ENCODE assay signal across 9 mouse cellular contexts in the genomic region with DNA sequence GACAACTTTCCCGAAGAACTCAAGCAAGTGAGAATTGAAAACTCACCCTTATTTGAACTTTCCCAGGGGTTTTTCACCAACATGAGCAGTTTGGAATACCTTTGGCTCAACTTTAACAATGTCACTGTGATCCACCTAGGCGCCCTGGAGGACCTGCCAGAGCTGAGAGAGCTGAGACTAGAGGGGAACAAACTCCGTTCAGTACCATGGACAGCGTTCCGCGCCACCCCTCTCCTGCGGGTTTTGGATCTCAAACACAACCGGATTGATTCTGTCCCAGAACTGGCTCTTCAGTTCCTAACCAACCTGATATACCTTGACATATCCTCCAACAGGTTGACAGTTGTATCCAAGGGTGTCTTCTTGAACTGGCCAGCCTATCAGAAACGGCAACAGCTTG. TPM values are rescaled to one million over a fixed set of nuclear protein-coding genes. Genes with fewer than 3 reads are reported as not detected.
A peak's percentile ranks its signal among the peaks of the same experiment; 100 is the strongest.
DNase-seq lines count a peak whose midpoint lies in the region; ATAC-seq lines count a peak whose summit lies in the region.
"Had no signal": no experiment of that assay in that cellular context is flagged by ENCODE, and none has a peak within 500 bp of the region (broad histone marks: within the 10 kb centered on the region; RNA-seq: fewer than 3 reads in every experiment).

No protein-coding gene starts in this region.

- H3K9me3 ChIP-seq in kidney, embryonic 15.5 days (replicated peaks): no peaks in the 10 kb centered on the region

- no peak for ATAC-seq in kidney, embryonic 15.5 days (replicated peaks; ENCODE audit: low FRiP score)
- no peak for ATAC-seq in megakaryocyte, adult 5-6 weeks (ENCODE audit: poor library complexity, severe bottlenecking)

- 19% methylated on average over 9 of the region's 9 CpGs for WGBS in kidney, embryonic 15.5 days

- no peak overlapping the region for H3K9ac ChIP-seq in kidney, embryonic 15.5 days

- no peaks in the 10 kb centered on the region for H3K36me3 ChIP-seq in kidney, embryonic 15.5 days

- no peak overlapping the region for H3K27ac ChIP-seq in kidney, embryonic 15.5 days

- H3K27me3 ChIP-seq in kidney, embryonic 15.5 days: no peaks in the 10 kb centered on the region

- H3K4me1 ChIP-seq in kidney, embryonic 15.5 days: no peaks in the 10 kb centered on the region

- no peak overlapping the region for H3K4me2 ChIP-seq in kidney, embryonic 15.5 days

- H3K4me3 ChIP-seq in kidney, embryonic 15.5 days (replicated peaks): no peak overlapping the region

- DNase-seq in kidney, adult 11 months: peak; percentile 13
- DNase-seq in R1 (ENCODE audit: low read depth, low spot score): peak; percentile 72
- peak; percentile 78 for DNase-seq in embryo, embryonic 11 days
- peak; percentile 87 to 88 for DNase-seq in kidney, postnatal 4 days
- DNase-seq in testis, postnatal 14 days (ENCODE audit: low spot score): peak; percentile 41
- no peak for DNase-seq in cerebellum, adult 11 months

RNA-seq across cellular contexts. Expression of a gene that starts 0.8 kb away (rescaled TPM):
- polyA plus RNA-seq in kidney, embryonic 15.5 days (2015; fragmentation: Nextera tagmentation; extraction: Ambion mirVana): not detected in 2 replicates
- total RNA-seq in megakaryocyte, adult 5-6 weeks (2015): not detected in 2 replicates
- not detected in 2 replicates for total RNA-seq in megakaryocyte, adult 5-6 weeks (2017)
- polyA plus RNA-seq: stomach, embryonic 16.5 days had no signal

RNA-seq across cellular contexts. Expression of a gene that starts 13.9 kb away (rescaled TPM):
- not detected in 2 replicates for polyA plus RNA-seq in kidney, embryonic 15.5 days (2015; fragmentation: Nextera tagmentation; extraction: Ambion mirVana)
- total RNA-seq in megakaryocyte, adult 5-6 weeks (2015): not detected in 2 replicates
- not detected in 2 replicates for total RNA-seq in megakaryocyte, adult 5-6 weeks (2017)
- polyA plus RNA-seq: stomach, embryonic 16.5 days had no signal

RNA-seq across cellular contexts. Expression of a gene that starts 19.8 kb away (rescaled TPM):
- not detected in 2 replicates for polyA plus RNA-seq in kidney, embryonic 15.5 days (2015; fragmentation: Nextera tagmentation; extraction: Ambion mirVana)
- not detected in 2 replicates for total RNA-seq in megakaryocyte, adult 5-6 weeks (2015)
- not detected in 2 replicates for total RNA-seq in megakaryocyte, adult 5-6 weeks (2017)
- polyA plus RNA-seq: stomach, embryonic 16.5 days had no signal

RNA-seq across cellular contexts. Expression of a gene that starts 29.6 kb away (rescaled TPM):
- 2.7 and 3.1 TPM in 2 replicates for polyA plus RNA-seq in kidney, embryonic 15.5 days (2015; fragmentation: Nextera tagmentation; extraction: Ambion mirVana)
- not detected in 2 replicates for total RNA-seq in megakaryocyte, adult 5-6 weeks (2015)
- total RNA-seq in megakaryocyte, adult 5-6 weeks (2017): 0.08 TPM in 1 of 2 replicates, not detected in the other

RNA-seq across cellular contexts. Expression of a gene that starts 45.3 kb away (rescaled TPM):
- 0.71 and 3.1 TPM in 2 replicates for polyA plus RNA-seq in kidney, embryonic 15.5 days (2015; fragmentation: Nextera tagmentation; extraction: Ambion mirVana)
- total RNA-seq in megakaryocyte, adult 5-6 weeks (2015): 1.1 TPM in 1 of 2 replicates, not detected in the other
- 0.55 and 1.0 TPM in 2 replicates for total RNA-seq in megakaryocyte, adult 5-6 weeks (2017)
